Mouse (Mus musculus): ENCODE results near the gene Glt8d2. TPM values are rescaled to one million over a fixed set of nuclear protein-coding genes. Genes with fewer than 3 reads are reported as not detected.

Gene Glt8d2
- polyA plus RNA-seq, 1 experiment from 2014 or later = 1.2 TPM

Other genes starting within 250 kb of the Glt8d2 start
- gene Gm1553, start 198.0 kb downstream of the Glt8d2 start, polyA plus RNA-seq (2016; fragmentation: Nextera tagmentation; extraction: Ambion mirVana) = not detected in 2 replicates
- gene 1190007I07Rik, start 67.4 kb downstream of the Glt8d2 start, polyA plus RNA-seq (2016; fragmentation: Nextera tagmentation; extraction: Ambion mirVana) = 37.5 and 41.8 TPM in 2 replicates
- 151 and 163 TPM in 2 replicates for gene Tdg, start 60.8 kb downstream of the Glt8d2 start, polyA plus RNA-seq (2016; fragmentation: Nextera tagmentation; extraction: Ambion mirVana)
- 37.7 and 44.3 TPM in 2 replicates for gene Hcfc2, start 5.5 kb upstream of the Glt8d2 start, polyA plus RNA-seq (2016; fragmentation: Nextera tagmentation; extraction: Ambion mirVana)
- 26.8 and 37.2 TPM in 2 replicates for gene Nfyb, start 73.5 kb upstream of the Glt8d2 start, polyA plus RNA-seq (2016; fragmentation: Nextera tagmentation; extraction: Ambion mirVana)
- 102 and 120 TPM in 2 replicates for gene Txnrd1, start 143.3 kb upstream of the Glt8d2 start, polyA plus RNA-seq (2016; fragmentation: Nextera tagmentation; extraction: Ambion mirVana)
- gene Eid3, start 176.0 kb upstream of the Glt8d2 start, polyA plus RNA-seq (2016; fragmentation: Nextera tagmentation; extraction: Ambion mirVana) = 0.28 and 0.55 TPM in 2 replicates